Mouse (Mus musculus) liver, postnatal 0 days (tissue): ENCODE data around the gene Psg17. TPM values are rescaled to one million over a fixed set of nuclear protein-coding genes. Genes with fewer than 3 reads are reported as not detected.

Experiments used
- ATAC-seq: fragments of 200-750 bp; cut with Nextera tagmentation; 2 replicates; pipeline ENCODE4 v1.8.0; 2017; ENCODE audit warnings: mild to moderate bottlenecking, moderate library complexity
- DNase-seq: peaks from one replicate; pipeline ENCODE4 v3.0.0-alpha.2; 2016
- H3K27ac ChIP-seq: fragments of 300-500 bp; sonication (generic); 2 replicates; pipeline ENCODE4 v1.5.1; 2014; ENCODE audit warnings: antibody characterized with exemption, moderate library complexity, mild to moderate bottlenecking, low read depth
- H3K27me3 ChIP-seq: fragments of 300-500 bp; sonication (generic); 2 replicates; pipeline ENCODE4 v1.6.1; 2014; ENCODE audit warnings: low read length, control low read depth, mixed read lengths; ENCODE audit not compliant: insufficient read depth
- H3K36me3 ChIP-seq: fragments of 300-500 bp; sonication (generic); replicated peaks from 2 replicates; pipeline ENCODE4 v1.6.1; 2014; ENCODE audit warnings: mild to moderate bottlenecking, control low read depth, low read length, moderate library complexity, mixed read lengths; ENCODE audit not compliant: insufficient read depth
- H3K4me1 ChIP-seq: fragments of 300-500 bp; sonication (generic); 2 replicates; pipeline ENCODE4 v1.6.1; 2014; ENCODE audit warnings: antibody characterized with exemption, mild to moderate bottlenecking, control low read depth; ENCODE audit not compliant: insufficient read depth
- H3K4me2 ChIP-seq: fragments of 300-500 bp; sonication (generic); 2 replicates; pipeline ENCODE4 v1.6.1; 2014; ENCODE audit warnings: low read depth, mild to moderate bottlenecking, low read length, moderate library complexity, mixed read lengths
- H3K4me3 ChIP-seq: fragments of 300-500 bp; sonication (generic); 2 replicates; pipeline ENCODE4 v1.5.1; 2014; ENCODE audit warnings: low read depth, low read length
- H3K9ac ChIP-seq: fragments of 300-500 bp; sonication (generic); replicated peaks from 2 replicates; pipeline ENCODE4 v1.6.1; 2014; ENCODE audit warnings: mild to moderate bottlenecking, moderate library complexity
- H3K9me3 ChIP-seq: fragments of 300-500 bp; sonication (generic); 2 replicates; pipeline ENCODE4 v1.6.1; 2016; ENCODE audit warnings: mild to moderate bottlenecking, control low read depth, low read length, mixed read lengths
- CTCF ChIP-seq: sonication (generic); IDR thresholded peaks from 2 replicates; pipeline ENCODE4 v1.5.1; 2016; ENCODE audit warnings: antibody characterized with exemption, low read depth
- EP300 ChIP-seq: IDR thresholded peaks from 2 replicates; pipeline ENCODE4 v1.6.1; 2016; ENCODE audit warnings: antibody characterized with exemption, low read depth, mild to moderate bottlenecking
- polyA plus RNA-seq: library from polyadenylated mRNA; unstranded; fragments of >200 nt; fragmentation: Nextera tagmentation; extraction: Ambion mirVana; gene quantifications from 2 replicates; pipeline ENCODE4 v1.2.1, GENCODE M21; 2015

Gene Psg17
- polyA plus RNA-seq, 1 experiment from 2014 or later: not detected

DNA sequence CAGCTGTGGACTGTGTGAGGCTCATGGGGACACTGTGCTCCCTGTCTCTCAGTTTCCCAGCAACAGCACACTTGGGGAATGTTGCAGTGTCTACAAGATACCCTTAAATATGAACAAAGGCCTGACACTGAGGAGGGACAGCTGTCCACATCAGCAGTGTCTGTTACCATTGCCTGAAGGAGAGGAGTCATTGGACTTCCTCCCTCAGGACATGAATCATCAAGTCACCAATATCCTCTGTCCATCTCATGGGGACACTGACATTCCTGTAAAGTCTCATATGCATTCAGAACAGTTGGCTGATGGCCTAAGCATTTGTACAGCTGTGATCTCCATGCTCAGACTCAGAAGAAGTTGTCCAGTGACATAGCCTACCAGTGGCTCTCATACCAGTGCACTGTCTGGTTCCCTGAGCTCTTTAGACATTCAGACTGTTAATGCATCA, 42.0 kb downstream of the Psg17 start:
- Histone ChIP-seq H3K4me1 (no peaks in the 10 kb centered on the region), H3K4me3 (no peak overlapping the region), H3K27me3 (no peaks in the 10 kb centered on the region), H3K4me2 (no peak overlapping the region), H3K9me3 (no peaks in the 10 kb centered on the region), H3K27ac (no peak overlapping the region), H3K9ac (no peak overlapping the region), H3K36me3 (no peaks in the 10 kb centered on the region)
- DNase-seq (no peak), ATAC-seq (no peak)
- TF ChIP-seq EP300: no peak
- no peak for TF ChIP-seq CTCF

Other genes starting within 250 kb of the Psg17 start
- gene Psg23, start 205.1 kb downstream of the Psg17 start, polyA plus RNA-seq: not detected in 2 replicates
- not detected in 2 replicates for gene Psg21, start 164.9 kb downstream of the Psg17 start, polyA plus RNA-seq
- not detected in 2 replicates for gene Psg20, start 135.4 kb downstream of the Psg17 start, polyA plus RNA-seq
- 0.23 and 0.33 TPM in 2 replicates for gene Psg22, start 103.5 kb downstream of the Psg17 start, polyA plus RNA-seq
- not detected in 2 replicates for gene Psg19, start 23.1 kb downstream of the Psg17 start, polyA plus RNA-seq
- 0.17 and 0.36 TPM in 2 replicates for gene Mill2, start 18.4 kb upstream of the Psg17 start, polyA plus RNA-seq
- gene Pglyrp1, start 49.7 kb upstream of the Psg17 start, polyA plus RNA-seq: 118 and 119 TPM in 2 replicates
- 5.6 and 7.5 TPM in 2 replicates for gene Ccdc61, start 88.8 kb upstream of the Psg17 start, polyA plus RNA-seq
- gene Nova2, start 104.3 kb upstream of the Psg17 start, polyA plus RNA-seq: 0.08 and 0.12 TPM in 2 replicates
- gene Nanos2, start 165.8 kb upstream of the Psg17 start, polyA plus RNA-seq: not detected in 2 replicates
- 0.39 and 0.55 TPM in 2 replicates for gene Mypop, start 169.6 kb upstream of the Psg17 start, polyA plus RNA-seq
- 6.3 and 8.8 TPM in 2 replicates for gene Irf2bp1, start 182.4 kb upstream of the Psg17 start, polyA plus RNA-seq
- 61.0 and 84.0 TPM in 2 replicates for gene Foxa3, start 201.9 kb upstream of the Psg17 start, polyA plus RNA-seq
- gene Sympk, start 202.8 kb upstream of the Psg17 start, polyA plus RNA-seq: 6.9 and 7.1 TPM in 2 replicates
- not detected in 2 replicates for gene Rsph6a, start 233.1 kb upstream of the Psg17 start, polyA plus RNA-seq